Mouse (Mus musculus) embryonic facial prominence, embryonic 14.5 days (tissue): ENCODE data around the gene Taz. TPM values are rescaled to one million over a fixed set of nuclear protein-coding genes. Genes with fewer than 3 reads are reported as not detected.
A peak's percentile ranks its signal among the peaks of the same experiment; 100 is the strongest.

Experiments used
- ATAC-seq: fragments of 200-750 bp; cut with Nextera tagmentation; 2 replicates; pipeline ENCODE4 v1.8.0; 2017; ENCODE audit warnings: low read depth, moderate number of reproducible peaks, moderate TSS enrichment
- DNase-seq: peaks from one replicate; pipeline ENCODE4 v3.0.0-alpha.2; 2015; ENCODE audit warnings: low spot score
- H3K27ac ChIP-seq: fragments of 300-500 bp; sonication (generic); replicated peaks from 2 replicates; pipeline ENCODE4 v1.5.1; 2014; ENCODE audit warnings: low read depth, mild to moderate bottlenecking, low read length, moderate library complexity
- H3K27me3 ChIP-seq: fragments of 300-500 bp; sonication (generic); replicated peaks from 2 replicates; pipeline ENCODE4 v1.6.1; 2014; ENCODE audit warnings: low read length; ENCODE audit not compliant: control insufficient read depth, insufficient read depth
- H3K36me3 ChIP-seq: fragments of 300-500 bp; sonication (generic); 2 replicates; pipeline ENCODE4 v1.6.1; 2014; ENCODE audit warnings: low read length, mixed read lengths; ENCODE audit not compliant: control insufficient read depth, insufficient read depth
- H3K4me1 ChIP-seq: fragments of 300-500 bp; sonication (generic); 2 replicates; pipeline ENCODE4 v1.6.1; 2014; ENCODE audit warnings: antibody characterized with exemption, low read length; ENCODE audit not compliant: control insufficient read depth, insufficient read depth
- H3K4me2 ChIP-seq: fragments of 300-500 bp; sonication (generic); 2 replicates; pipeline ENCODE4 v1.6.1; 2014; ENCODE audit warnings: low read depth, mild to moderate bottlenecking, low read length, moderate library complexity, mixed read lengths
- H3K4me3 ChIP-seq: fragments of 300-500 bp; sonication (generic); 2 replicates; pipeline ENCODE4 v1.5.1; 2014; ENCODE audit warnings: low read depth, mild to moderate bottlenecking, low read length
- H3K9ac ChIP-seq: fragments of 300-500 bp; sonication (generic); 2 replicates; pipeline ENCODE4 v1.6.1; 2014; ENCODE audit warnings: low read depth, mild to moderate bottlenecking, low read length, moderate library complexity, mixed read lengths
- H3K9me3 ChIP-seq: fragments of 300-500 bp; sonication (generic); 2 replicates; pipeline ENCODE4 v1.6.1; 2016; ENCODE audit warnings: low read length; ENCODE audit not compliant: control insufficient read depth
- WGBS: fragments of 180-500 bp; shearing (Covaris S2); extraction: QIAGEN DNeasy Blood & Tissue Kit; methylation state at CpG from one replicate; pipeline ENCODE4 v1.1.7; 2014; 5-methylcytosine and 5-hydroxymethylcytosine counted together
- polyA plus RNA-seq: library from polyadenylated mRNA; unstranded; fragments of >200 nt; fragmentation: Nextera tagmentation; extraction: Ambion mirVana; gene quantifications from 2 replicates; pipeline ENCODE4 v1.2.1, GENCODE M21; 2014

Taz gene
- 61.5 and 63.1 TPM in 2 replicates for polyA plus RNA-seq

GRCm38 (mm10) chrX:74281732-74282394 is at the start of gene Taz, which contains the start of gene Dnase1l1:
Taz (plus strand) TSS chrX:74281912.
Dnase1l1 (minus strand) TSS chrX:74282337.
- Histone ChIP-seq H3K4me3 (peak within 1 kb of the TSS; percentile 62), H3K9ac (peak within 1 kb of the TSS; percentile 77), H3K9me3 (no peaks in the 10 kb centered on the region), H3K4me1 (no peaks in the 10 kb centered on the region), H3K4me2 (peak within 1 kb of the TSS; percentile 66), H3K36me3 (no peaks in the 10 kb centered on the region), H3K27me3 (no peaks in the 10 kb centered on the region), H3K27ac (peak within 1 kb of the TSS; percentile 87)
- peak; percentile 95 for ATAC-seq
- WGBS = 22% methylated on average over 13 of the region's 16 CpGs
- peak; percentile 95 for DNase-seq

- ATAC-seq = no peak
- no peaks in the 10 kb centered on the region for H3K27me3 ChIP-seq
- no peak overlapping the region for H3K27ac ChIP-seq
- no peak overlapping the region for H3K4me2 ChIP-seq
- H3K9ac ChIP-seq = no peak overlapping the region
- 100% methylated on average over 5 of the region's 5 CpGs for WGBS
- H3K36me3 ChIP-seq = peaks cover 93% of the 10 kb centered on the region
- DNase-seq = no peak
- H3K4me1 ChIP-seq = no peaks in the 10 kb centered on the region
- no peak overlapping the region for H3K4me3 ChIP-seq
- no peaks in the 10 kb centered on the region for H3K9me3 ChIP-seq
Measured at GRCm38 (mm10) chrX:74233196-74233595, 48.5 kb upstream of the Taz start.

GRCm38 (mm10) chrX:74240332-74240731 is 41.4 kb upstream of the Taz start:
- peaks cover 74% of the 10 kb centered on the region for H3K36me3 ChIP-seq
- no peak overlapping the region for H3K27ac ChIP-seq
- no peak for DNase-seq
- no peaks in the 10 kb centered on the region for H3K27me3 ChIP-seq
- 86% methylated on average over 4 of the region's 4 CpGs for WGBS
- H3K9me3 ChIP-seq = no peaks in the 10 kb centered on the region
- no peak for ATAC-seq
- H3K4me2 ChIP-seq = no peak overlapping the region
- peaks cover 3% of the 10 kb centered on the region; the same call in 1 of the 2 replicates for H3K4me1 ChIP-seq
- no peak overlapping the region for H3K4me3 ChIP-seq
- H3K9ac ChIP-seq = no peak overlapping the region

- peak overlapping the region; percentile 46 for H3K4me3 ChIP-seq
- H3K9ac ChIP-seq = peak overlapping the region; percentile 81
- ATAC-seq = no peak
- no peak for DNase-seq
- H3K27ac ChIP-seq = peak overlapping the region; percentile 35; the same call in 1 of the 2 replicates
- peaks cover 47% of the 10 kb centered on the region for H3K36me3 ChIP-seq
- no peaks in the 10 kb centered on the region for H3K27me3 ChIP-seq
- 73% methylated on average over 2 of the region's 2 CpGs for WGBS
- peaks cover 3% of the 10 kb centered on the region; the same call in 1 of the 2 replicates for H3K4me1 ChIP-seq
- H3K4me2 ChIP-seq = peak overlapping the region; percentile 57
- no peaks in the 10 kb centered on the region for H3K9me3 ChIP-seq
Measured at GRCm38 (mm10) chrX:74243396-74243795, 38.3 kb upstream of the Taz start.

GRCm38 (mm10) chrX:74243807-74244206 is 37.9 kb upstream of the Taz start:
- H3K9ac ChIP-seq = peak overlapping the region; percentile 81
- 55% methylated on average over 3 of the region's 3 CpGs for WGBS
- no peaks in the 10 kb centered on the region for H3K9me3 ChIP-seq
- H3K4me2 ChIP-seq = peak overlapping the region; percentile 57
- H3K4me3 ChIP-seq = peak overlapping the region; percentile 46
- H3K27me3 ChIP-seq = no peaks in the 10 kb centered on the region
- ATAC-seq (no peak), DNase-seq (peak; percentile 16)
- peaks cover 43% of the 10 kb centered on the region for H3K36me3 ChIP-seq
- H3K27ac ChIP-seq = peak overlapping the region; percentile 35
- H3K4me1 ChIP-seq = peaks cover 3% of the 10 kb centered on the region; the same call in 1 of the 2 replicates

GRCm38 (mm10) chrX:74244614-74245083 is 37.1 kb upstream of the Taz start:
- H3K9ac ChIP-seq = peak overlapping the region; percentile 81
- no peaks in the 10 kb centered on the region for H3K9me3 ChIP-seq
- H3K27me3 ChIP-seq = no peaks in the 10 kb centered on the region
- WGBS = 12% methylated on average over 3 of the region's 3 CpGs
- H3K27ac ChIP-seq = peak overlapping the region; percentile 96
- H3K36me3 ChIP-seq = peaks cover 35% of the 10 kb centered on the region
- DNase-seq = peak; percentile 94
- H3K4me2 ChIP-seq = peak overlapping the region; percentile 57
- peak overlapping the region; percentile 46 for H3K4me3 ChIP-seq
- ATAC-seq = peak; percentile 69
- H3K4me1 ChIP-seq = peaks cover 3% of the 10 kb centered on the region; the same call in 1 of the 2 replicates

GRCm38 (mm10) chrX:74245107-74245506 is 36.6 kb upstream of the Taz start:
- DNase-seq = no peak
- ATAC-seq = no peak
- H3K27me3 ChIP-seq = no peaks in the 10 kb centered on the region

GRCm38 (mm10) chrX:74245687-74246086 is 36.0 kb upstream of the Taz start:
- peak overlapping the region; percentile 81 for H3K9ac ChIP-seq
- H3K36me3 ChIP-seq = peaks cover 24% of the 10 kb centered on the region
- ATAC-seq (peak; percentile 71), DNase-seq (peak; percentile 90)
- no peaks in the 10 kb centered on the region for H3K27me3 ChIP-seq
- peak overlapping the region; percentile 57 for H3K4me2 ChIP-seq
- peak overlapping the region; percentile 46 for H3K4me3 ChIP-seq
- H3K9me3 ChIP-seq = no peaks in the 10 kb centered on the region
- peaks cover 3% of the 10 kb centered on the region; the same call in 1 of the 2 replicates for H3K4me1 ChIP-seq
- WGBS = 38% methylated on average over 19 of the region's 21 CpGs
- H3K27ac ChIP-seq = peak overlapping the region; percentile 96

More at GRCm38 (mm10) chrX:74245107-74245506, 36.6 kb upstream of the Taz start:
- Histone ChIP-seq H3K36me3 (peaks cover 30% of the 10 kb centered on the region), H3K4me3 (peak overlapping the region; percentile 46), H3K4me2 (peak overlapping the region; percentile 57), H3K4me1 (peaks cover 3% of the 10 kb centered on the region; the same call in 1 of the 2 replicates), H3K9me3 (no peaks in the 10 kb centered on the region), H3K27ac (peak overlapping the region; percentile 96), H3K9ac (peak overlapping the region; percentile 81)
- WGBS = 40% methylated on average over 1 of the region's 1 CpGs
